In genomic region chr2:122765794-122766145, GRCm38 (mm10) we compare ENCODE assay signal across 8 mouse cellular contexts. TPM values are rescaled to one million over a fixed set of nuclear protein-coding genes. Genes with fewer than 3 reads are reported as not detected.
DNase-seq lines count a peak whose midpoint lies in the region; ATAC-seq and TF ChIP-seq lines count a peak whose summit lies in the region.

No protein-coding gene starts in this region.

- no peaks in the 10 kb centered on the region for H3K9me3 ChIP-seq in erythroblast, embryonic 14.5 days (ENCODE audit: control insufficient read depth, low read length)
- H3K9me3 ChIP-seq in limb, embryonic 15.5 days, result no peaks in the 10 kb centered on the region
- no peaks in the 10 kb centered on the region for H3K9me3 ChIP-seq in stomach, postnatal 0 days (ENCODE audit: control insufficient read depth, low read length)

- H3K4me1 ChIP-seq in erythroblast, embryonic 14.5 days (ENCODE audit: control insufficient read depth), result peaks cover 11% of the 10 kb centered on the region
- H3K4me1 ChIP-seq in spleen, adult 2 months (ENCODE audit: control insufficient read depth, insufficient read depth, insufficient read length), result peaks cover 2% of the 10 kb centered on the region; the same call in 1 of the 2 replicates
- peaks cover 7% of the 10 kb centered on the region for H3K4me1 ChIP-seq in limb, embryonic 15.5 days
- no peaks in the 10 kb centered on the region for H3K4me1 ChIP-seq in stomach, postnatal 0 days (replicated peaks; ENCODE audit: control insufficient read depth, insufficient read depth)

- no peak overlapping the region for H3K27ac ChIP-seq in spleen, adult 2 months (ENCODE audit: insufficient read depth, low read length)
- H3K27ac ChIP-seq in limb, embryonic 15.5 days, result no peak overlapping the region
- H3K27ac ChIP-seq in stomach, postnatal 0 days (replicated peaks), result peak overlapping the region; percentile 85

- no peak overlapping the region for H3K9ac ChIP-seq in limb, embryonic 15.5 days
- peak overlapping the region; percentile 71 for H3K9ac ChIP-seq in stomach, postnatal 0 days (ENCODE audit: low read length)

- TF ChIP-seq CTCF in spleen, adult 2 months (IDR thresholded peaks at IDR 0.05; ENCODE audit: extremely low read depth, insufficient read depth, insufficient read length, insufficient replicate concordance), result no peak
- no peak for TF ChIP-seq CTCF in stomach, postnatal 0 days (IDR thresholded peaks at IDR 0.05; ENCODE audit: low read depth)

- H3K4me2 ChIP-seq in limb, embryonic 15.5 days, result peak overlapping the region; percentile 91
- H3K4me2 ChIP-seq in stomach, postnatal 0 days (replicated peaks; ENCODE audit: low read depth), result peak overlapping the region; percentile 83

- intact Hi-C loops in left cerebral cortex, postnatal 14 days (cut with DNase I), result no loop called here

- H3K36me3 ChIP-seq in erythroblast, embryonic 14.5 days (ENCODE audit: control insufficient read depth), result no peaks in the 10 kb centered on the region
- H3K36me3 ChIP-seq in spleen, adult 2 months (ENCODE audit: control insufficient read depth, insufficient read depth, low read length), result no peaks in the 10 kb centered on the region
- H3K36me3 ChIP-seq in limb, embryonic 15.5 days, result no peaks in the 10 kb centered on the region
- no peaks in the 10 kb centered on the region for H3K36me3 ChIP-seq in stomach, postnatal 0 days (ENCODE audit: control insufficient read depth, insufficient read depth, low read length)

- peaks cover 18% of the 10 kb centered on the region for H3K27me3 ChIP-seq in erythroblast, embryonic 14.5 days (ENCODE audit: control insufficient read depth)
- 0 out of 2 replicates have a peak, but pooled peaks cover 3% of the 10 kb centered on the region for H3K27me3 ChIP-seq in spleen, adult 2 months (ENCODE audit: control insufficient read depth, insufficient read depth, low read length)
- peaks cover 28% of the 10 kb centered on the region for H3K27me3 ChIP-seq in limb, embryonic 15.5 days
- H3K27me3 ChIP-seq in stomach, postnatal 0 days (ENCODE audit: control insufficient read depth, insufficient read depth, low read length), result no peaks in the 10 kb centered on the region

- 64% methylated on average over 3 of the region's 3 CpGs for WGBS in spleen, adult 2 months
- whole genome bisulfite sequencing in limb, embryonic 15.5 days, result 29% methylated on average over 3 of the region's 3 CpGs
- WGBS in stomach, postnatal 0 days, result 33% methylated on average over 3 of the region's 3 CpGs

- TF ChIP-seq EP300 in stomach, postnatal 0 days (optimal IDR thresholded peaks at IDR 0.05), result no peak

- H3K4me3 ChIP-seq in erythroblast, embryonic 14.5 days (replicated peaks), result peak overlapping the region; percentile 60
- peak overlapping the region; percentile 66; the same call in 1 of the 2 replicates for H3K4me3 ChIP-seq in spleen, adult 2 months (ENCODE audit: extremely low read depth, insufficient read depth, insufficient read length)
- H3K4me3 ChIP-seq in limb, embryonic 15.5 days, result peak overlapping the region; percentile 46
- H3K4me3 ChIP-seq in stomach, postnatal 0 days (ENCODE audit: low read depth, low read length), result peak overlapping the region; percentile 55

- DNase-seq in spleen, adult 2 months (ENCODE audit: low read depth in 1 of 2, low spot score in 2 of 2), result no peak
- DNase-seq in spleen, postnatal 4 days (ENCODE audit: low spot score in 2 of 2), result no peak
- DNase-seq in stomach, postnatal 0 days (ENCODE audit: low spot score), result peak; percentile 44
- DNase-seq in embryo, embryonic 10 days (ENCODE audit: low spot score), result no peak
- DNase-seq in left cerebral cortex, postnatal 14 days (ENCODE audit: low spot score in 2 of 2), result no peak

- no peak for TF ChIP-seq POLR2A in spleen, adult 2 months (IDR thresholded peaks at IDR 0.05; ENCODE audit: low read depth, low read length)

- no peak for ATAC-seq in erythroblast, adult 5-6 weeks (replicated peaks; ENCODE audit: low FRiP score, poor library complexity, severe bottlenecking)
- ATAC-seq in limb, embryonic 15.5 days (ENCODE audit: insufficient number of reproducible peaks, low FRiP score, low TSS enrichment, low read depth), result no peak
- peak; percentile 53 for ATAC-seq in stomach, postnatal 0 days (ENCODE audit: low FRiP score, low TSS enrichment)

RNA-seq across cellular contexts. Expression of gene Sqor, which starts 0.7 kb away (rescaled TPM):
- polyA plus RNA-seq in erythroblast, embryonic 14.5 days (2012), result 0.02 and 0.39 TPM in 2 replicates
- 28.0 and 56.3 TPM in 2 replicates for total RNA-seq in erythroblast, adult 5-6 weeks (2015; ENCODE audit: low replicate concordance)
- total RNA-seq in erythroblast, adult 5-6 weeks (2017; ENCODE audit: low replicate concordance), result 24.2 and 44.2 TPM in 2 replicates
- 7.9 and 8.2 TPM in 2 replicates for polyA plus RNA-seq in spleen, adult 2 months (2012; rRNA removed)
- 8.0 and 10.3 TPM in 2 replicates for polyA plus RNA-seq in limb, embryonic 15.5 days (2015; fragmentation: Nextera tagmentation; extraction: Ambion mirVana)
- 79.2 and 90.4 TPM in 2 replicates for polyA plus RNA-seq in stomach, postnatal 0 days (2015; fragmentation: Nextera tagmentation; extraction: Ambion mirVana)
- 1 to 10 TPM; 3.8 to 4.3 TPM for total RNA-seq in left cerebral cortex, postnatal 14 days (2021)

RNA-seq across cellular contexts. Expression of gene Bloc1s6, which starts 27.5 kb away (rescaled TPM):
- polyA plus RNA-seq in erythroblast, embryonic 14.5 days (2012), result 0.36 and 0.44 TPM in 2 replicates
- 3.1 and 20.2 TPM in 2 replicates for total RNA-seq in erythroblast, adult 5-6 weeks (2015; ENCODE audit: low replicate concordance)
- 5.0 and 5.4 TPM in 2 replicates for total RNA-seq in erythroblast, adult 5-6 weeks (2017; ENCODE audit: low replicate concordance)
- polyA plus RNA-seq in spleen, adult 2 months (2012; rRNA removed), result 15.1 and 30.6 TPM in 2 replicates
- 47.5 and 48.0 TPM in 2 replicates for polyA plus RNA-seq in limb, embryonic 15.5 days (2015; fragmentation: Nextera tagmentation; extraction: Ambion mirVana)
- 30.4 and 32.7 TPM in 2 replicates for polyA plus RNA-seq in stomach, postnatal 0 days (2015; fragmentation: Nextera tagmentation; extraction: Ambion mirVana)
- 10 to 100 TPM; 38.6 to 40.1 TPM for total RNA-seq in left cerebral cortex, postnatal 14 days (2021)

Comparison
In these comparisons a context has a peak if more than half of its experiments do, and no peak if none do; other contexts are left out.
1. RNA of gene Bloc1s6, which starts 27.5 kb away (polyA plus RNA-seq): 47.5 to 48.0 TPM in limb, embryonic 15.5 days, 30.4 to 32.7 TPM in stomach, postnatal 0 days and 15.1 to 30.6 TPM in spleen, adult 2 months; 0.36 to 0.44 TPM in erythroblast, embryonic 14.5 days; every median in the first group is over 10 times any median in the second.
2. Peak in every context shown above with its lines, with median percentiles within 50 percentile points of each other: H3K4me3 ChIP-seq.